Mouse (Mus musculus) MEL (cell line): ENCODE measurements at regions not wholly inside any gene's neighbourhood (a gene's known extent, or its start where the extent isn't known, plus 50 kb on each side); places are given as distances from the start of the nearest gene placed in this dataset.

Experiments used
- DNase-seq: peaks from one replicate; pipeline ENCODE4 v3.0.0; 2011; ENCODE audit warnings: low read depth, low spot score
- H3K27ac ChIP-seq: 2 replicates; pipeline ENCODE4 v1.5.1; 2012; ENCODE audit warnings: low read depth, mild to moderate bottlenecking, control low read depth, low read length, moderate library complexity; ENCODE audit not compliant: control insufficient read depth
- H3K27me3 ChIP-seq, 2 experiments: fragments of 150-350 bp in 1 of 2; sonication (generic) in 1 of 2; 2 replicates each; pipeline ENCODE4 v1.6.1; 2012; ENCODE audit warnings: low read length in 2 of 2, mild to moderate bottlenecking in 2 of 2, improper control_type of control experiment in 1 of 2, moderate library complexity in 1 of 2; ENCODE audit not compliant: insufficient read depth in 2 of 2, control insufficient read depth in 1 of 2
- H3K36me3 ChIP-seq, 2 experiments: 2 replicates each; pipeline ENCODE4 v1.6.1; 2012 to 2014; ENCODE audit warnings: low read length in 2 of 2, improper control_type of control experiment in 1 of 2, inconsistent platforms in 1 of 2, mild to moderate bottlenecking in 1 of 2; ENCODE audit not compliant: insufficient read depth in 2 of 2, control insufficient read depth in 1 of 2
- H3K4me1 ChIP-seq, 2 experiments: fragments of 150-350 bp in 1 of 2; sonication (generic) in 1 of 2; 2 replicates each; pipeline ENCODE4 v1.6.1; 2012; ENCODE audit warnings: low read length in 2 of 2, improper control_type of control experiment in 1 of 2, mild to moderate bottlenecking in 1 of 2; ENCODE audit not compliant: insufficient read depth in 2 of 2, control insufficient read depth in 1 of 2
- H3K4me3 ChIP-seq, 2 experiments: fragments of 150-350 bp in 1 of 2; sonication (generic) in 1 of 2; 2 replicates each; pipeline ENCODE4 v1.5.1; 2012; ENCODE audit warnings: low read depth in 2 of 2, low read length in 2 of 2, mild to moderate bottlenecking in 2 of 2, moderate library complexity in 2 of 2, control low read depth in 1 of 2, improper control_type of control experiment in 1 of 2; ENCODE audit not compliant: control insufficient read depth in 1 of 2, insufficient read depth in 1 of 2
- H3K79me2 ChIP-seq: 2 replicates; pipeline ENCODE4 v1.6.1; 2012; ENCODE audit warnings: mild to moderate bottlenecking, low read length, moderate library complexity; ENCODE audit not compliant: control insufficient read depth, poor library complexity, insufficient read depth
- H3K9ac ChIP-seq: 2 replicates; pipeline ENCODE4 v1.6.1; 2012; ENCODE audit warnings: low read depth, mild to moderate bottlenecking, control low read depth, low read length, moderate library complexity; ENCODE audit not compliant: control insufficient read depth, poor library complexity, severe bottlenecking
- H3K9me3 ChIP-seq: fragments of 150-350 bp; sonication (generic); replicated peaks from 2 replicates; pipeline ENCODE4 v1.6.1; 2012; ENCODE audit warnings: mild to moderate bottlenecking, low read length, improper control_type of control experiment, moderate library complexity; ENCODE audit not compliant: insufficient read depth
- BHLHE40 ChIP-seq: IDR thresholded peaks from 2 replicates; pipeline ENCODE4 v1.6.1; 2012; ENCODE audit warnings: low read depth, mild to moderate bottlenecking, inconsistent platforms, low read length, improper control_type of control experiment, borderline replicate concordance
- CTCF ChIP-seq, 3 experiments: IDR thresholded peaks in 2 of 3; conservative IDR thresholded peaks in 1 of 3; 2 replicates each; pipeline ENCODE4 v1.5.1; 2011 to 2012; ENCODE audit warnings: low read length in 3 of 3, low read depth in 2 of 3, mild to moderate bottlenecking in 2 of 3, improper control_type of control experiment in 1 of 3, inconsistent platforms in 1 of 3, mixed read lengths in 1 of 3, moderate library complexity in 1 of 3; ENCODE audit not compliant: control insufficient read depth in 1 of 3, insufficient read depth in 1 of 3, poor library complexity in 1 of 3, severe bottlenecking in 1 of 3
- EP300 ChIP-seq, 2 experiments: IDR thresholded peaks; 2 replicates each; pipeline ENCODE4 v1.6.1; 2011; ENCODE audit warnings: improper control_type of control experiment in 2 of 2, low read length in 2 of 2, low read depth in 1 of 2, mild to moderate bottlenecking in 1 of 2
- HCFC1 ChIP-seq: IDR thresholded peaks from 2 replicates; pipeline ENCODE4 v1.6.1; 2012; ENCODE audit warnings: low read depth, mild to moderate bottlenecking, inconsistent platforms, low read length, improper control_type of control experiment, moderate library complexity
- MAFK ChIP-seq: IDR thresholded peaks from 2 replicates; pipeline ENCODE4 v1.6.1; 2011; ENCODE audit warnings: low read depth, mild to moderate bottlenecking, low read length, improper control_type of control experiment, borderline replicate concordance
- MAZ ChIP-seq: IDR thresholded peaks from 2 replicates; pipeline ENCODE4 v1.6.1; 2012; ENCODE audit warnings: low read depth, mild to moderate bottlenecking, inconsistent platforms, low read length, improper control_type of control experiment
- MXI1 ChIP-seq: IDR thresholded peaks from 2 replicates; pipeline ENCODE4 v1.6.1; 2011; ENCODE audit warnings: mild to moderate bottlenecking, low read depth, low read length, improper control_type of control experiment
- MYB ChIP-seq: IDR thresholded peaks from 2 replicates; pipeline ENCODE4 v1.6.1; 2011; ENCODE audit warnings: mild to moderate bottlenecking, low read depth, low read length, improper control_type of control experiment
- NRF1 ChIP-seq: IDR thresholded peaks from 2 replicates; pipeline ENCODE4 v1.6.1; 2014; ENCODE audit warnings: low read depth, mild to moderate bottlenecking, inconsistent platforms, low read length, improper control_type of control experiment, moderate library complexity; ENCODE audit not compliant: poor library complexity, insufficient read depth, severe bottlenecking
- POLR2A ChIP-seq, 2 experiments: IDR thresholded peaks; 2 replicates each; pipeline ENCODE4 v1.6.1; 2011 to 2012; ENCODE audit warnings: low read length in 2 of 2, mild to moderate bottlenecking in 2 of 2, control low read depth in 1 of 2, improper control_type of control experiment in 1 of 2, low read depth in 1 of 2, moderate library complexity in 1 of 2; ENCODE audit not compliant: control insufficient read depth in 1 of 2, insufficient read depth in 1 of 2, poor library complexity in 1 of 2
- POLR2AphosphoS5 ChIP-seq: IDR thresholded peaks from 2 replicates; pipeline ENCODE4 v1.6.1; 2012; ENCODE audit warnings: low read depth, borderline replicate concordance, mild to moderate bottlenecking, inconsistent platforms, low read length, moderate library complexity, mixed read lengths
- RAD21 ChIP-seq: IDR thresholded peaks from 2 replicates; pipeline ENCODE4 v1.6.1; 2011; ENCODE audit warnings: mild to moderate bottlenecking, low read depth, low read length, improper control_type of control experiment
- RCOR1 ChIP-seq: IDR thresholded peaks from 2 replicates; pipeline ENCODE4 v1.6.1; 2012; ENCODE audit warnings: low read depth, mild to moderate bottlenecking, inconsistent platforms, low read length, improper control_type of control experiment
- SIN3A ChIP-seq: IDR thresholded peaks from 2 replicates; pipeline ENCODE4 v1.6.1; 2012; ENCODE audit warnings: low read length, improper control_type of control experiment, inconsistent platforms
- SMC3 ChIP-seq: IDR thresholded peaks from 2 replicates; pipeline ENCODE4 v1.6.1; 2011; ENCODE audit warnings: low read depth, low read length, improper control_type of control experiment
- UBTF ChIP-seq: IDR thresholded peaks from 2 replicates; pipeline ENCODE4 v1.6.1; 2012; ENCODE audit warnings: low read depth, mild to moderate bottlenecking, inconsistent platforms, low read length, improper control_type of control experiment, moderate library complexity, borderline replicate concordance; ENCODE audit not compliant: insufficient read depth
- ZC3H11A ChIP-seq: IDR thresholded peaks from 2 replicates; pipeline ENCODE4 v1.6.1; 2012; ENCODE audit warnings: low read depth, mild to moderate bottlenecking, inconsistent platforms, low read length, improper control_type of control experiment
- ZMIZ1 ChIP-seq: IDR thresholded peaks from 2 replicates; pipeline ENCODE4 v1.6.1; 2012; ENCODE audit warnings: low read depth, mild to moderate bottlenecking, inconsistent platforms, low read length, improper control_type of control experiment, moderate library complexity

DNA sequence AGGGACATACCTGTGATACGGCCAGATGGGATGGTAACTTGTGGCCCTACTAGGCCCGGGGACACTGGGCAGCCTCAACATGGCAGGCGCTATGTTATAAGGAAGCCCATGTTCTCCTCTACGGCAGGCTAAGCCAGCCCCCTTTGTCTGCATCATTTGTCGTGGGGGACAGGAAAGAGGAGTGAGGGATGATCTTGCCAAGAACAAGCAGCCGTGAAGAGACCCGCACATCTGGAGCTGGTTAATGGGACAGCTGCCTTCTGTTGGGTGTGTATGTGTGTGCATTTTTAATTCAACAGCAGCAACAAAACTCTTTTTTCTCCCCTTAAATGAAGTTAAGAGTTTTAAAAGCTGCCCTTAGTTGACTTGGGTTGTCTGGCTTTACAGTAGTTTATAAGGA lies 106.4 kb upstream of the Gm14444 start:
- Histone ChIP-seq H3K36me3 (no peaks in the 10 kb centered on the region), H3K27me3 (no peaks in the 10 kb centered on the region), H3K9ac (no peak overlapping the region), H3K4me1 (no peaks in the 10 kb centered on the region), H3K9me3 (no peaks in the 10 kb centered on the region), H3K27ac (no peak overlapping the region), H3K4me3 (no peak overlapping the region), H3K79me2 (no peaks in the 10 kb centered on the region)
- DNase-seq, result no peak
- TF ChIP-seq SIN3A, result no peak
- TF ChIP-seq POLR2A (IDR thresholded peaks at IDR 0.05; ENCODE audit: control insufficient read depth in 1 of 2, insufficient read depth in 1 of 2, low read depth in 1 of 2, low read length in 2 of 2, poor library complexity in 1 of 2), result no peak
- no peak for TF ChIP-seq POLR2AphosphoS5
- no peak for TF ChIP-seq UBTF

DNA sequence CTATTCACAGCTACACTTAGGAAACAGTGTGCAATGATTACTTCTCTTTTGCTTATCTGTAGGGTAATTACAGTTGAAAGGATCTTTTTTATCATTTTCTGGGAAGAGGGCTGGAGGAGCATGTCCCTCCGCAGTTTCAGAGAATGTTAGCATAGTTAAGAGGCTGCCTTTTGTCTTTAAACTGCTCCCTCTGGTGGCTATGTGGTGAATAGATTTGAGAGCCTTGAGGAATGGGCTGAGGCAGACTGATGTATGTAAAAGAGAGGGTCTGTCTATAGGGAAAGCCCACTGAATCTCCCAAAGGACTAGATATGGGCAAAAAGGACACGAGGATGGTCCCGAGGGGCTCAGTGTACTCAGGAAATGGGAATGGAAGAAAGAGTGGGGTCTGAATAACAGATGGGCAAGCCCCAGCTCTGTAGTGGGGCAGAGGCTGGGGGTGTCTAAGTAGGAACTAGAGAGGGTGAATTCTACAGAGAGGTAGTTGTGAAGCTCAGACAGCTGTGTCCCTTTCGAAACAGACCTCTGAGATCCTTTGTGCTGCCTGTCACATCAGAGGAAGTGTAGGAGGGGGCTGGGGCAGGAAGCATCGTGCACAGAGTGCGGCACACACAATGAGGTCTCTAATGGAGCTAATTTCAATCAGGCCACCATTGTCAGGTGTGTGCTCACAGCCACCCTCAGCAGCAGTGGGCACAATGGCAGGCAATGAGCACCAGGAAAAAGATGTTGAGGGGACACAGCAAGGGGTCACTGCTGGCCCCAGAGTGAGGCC lies 104.0 kb upstream of the Gm14444 start:
- no peak overlapping the region for H3K27ac ChIP-seq
- no peaks in the 10 kb centered on the region for H3K36me3 ChIP-seq
- H3K4me3 ChIP-seq, result no peak overlapping the region
- H3K79me2 ChIP-seq, result no peaks in the 10 kb centered on the region
- H3K27me3 ChIP-seq, result no peaks in the 10 kb centered on the region
- H3K9ac ChIP-seq, result no peak overlapping the region
- TF ChIP-seq MYB (no peak), MAFK (no peak), MAZ (no peak), SMC3 (peak; percentile 75), EP300 (IDR thresholded peaks at IDR 0.05; ENCODE audit: low read depth in 1 of 2, low read length in 2 of 2) (no peak), POLR2A (IDR thresholded peaks at IDR 0.05; ENCODE audit: control insufficient read depth in 1 of 2, insufficient read depth in 1 of 2, low read depth in 1 of 2, low read length in 2 of 2, poor library complexity in 1 of 2) (no peak), BHLHE40 (no peak), NRF1 (no peak), MXI1 (no peak), CTCF (IDR thresholded peaks at IDR 0.05 in 2 of 3, conservative IDR thresholded peaks at IDR 0.05 in 1 of 3; ENCODE audit: control insufficient read depth in 1 of 3, insufficient read depth in 1 of 3, low read depth in 2 of 3, low read length in 3 of 3, poor library complexity in 1 of 3, severe bottlenecking in 1 of 3) (peak; percentile 11 to 59 (median 43); a peak in 5 of 6 replicates), ZC3H11A (peak; percentile 32), RCOR1 (no peak), HCFC1 (no peak), ZMIZ1 (no peak), RAD21 (peak; percentile 35)
- TF ChIP-seq, all 39 proteins: peak for 4
- peak; percentile 31 for DNase-seq
- no peaks in the 10 kb centered on the region for H3K4me1 ChIP-seq
- no peaks in the 10 kb centered on the region for H3K9me3 ChIP-seq
